Mouse (Mus musculus) hindbrain, embryonic 15.5 days (tissue): ENCODE data around the gene Tbx20. TPM values are rescaled to one million over a fixed set of nuclear protein-coding genes. Genes with fewer than 3 reads are reported as not detected.

Experiments
- ATAC-seq: fragments of 200-750 bp; cut with Nextera tagmentation; 2 replicates; pipeline ENCODE4 v1.8.0; 2017; ENCODE audit warnings: low read depth, moderate number of reproducible peaks, moderate TSS enrichment; ENCODE audit not compliant: low FRiP score
- H3K27ac ChIP-seq: fragments of 300-500 bp; sonication (generic); replicated peaks from 2 replicates; pipeline ENCODE4 v1.5.1; 2015; ENCODE audit warnings: mild to moderate bottlenecking, inconsistent platforms
- H3K27me3 ChIP-seq: fragments of 300-500 bp; sonication (generic); 2 replicates; pipeline ENCODE4 v1.6.1; 2015; ENCODE audit warnings: control low read depth, inconsistent platforms
- H3K36me3 ChIP-seq: fragments of 300-500 bp; sonication (generic); 2 replicates; pipeline ENCODE4 v1.6.1; 2015; ENCODE audit warnings: control low read depth, inconsistent platforms
- H3K4me1 ChIP-seq: fragments of 300-500 bp; sonication (generic); replicated peaks from 2 replicates; pipeline ENCODE4 v1.6.1; 2015; ENCODE audit warnings: control low read depth, inconsistent platforms
- H3K4me2 ChIP-seq: fragments of 300-500 bp; sonication (generic); 2 replicates; pipeline ENCODE4 v1.6.1; 2015; ENCODE audit warnings: moderate library complexity, mild to moderate bottlenecking, inconsistent platforms
- H3K4me3 ChIP-seq: fragments of 300-500 bp; sonication (generic); 2 replicates; pipeline ENCODE4 v1.5.1; 2015; ENCODE audit warnings: mild to moderate bottlenecking, inconsistent platforms
- H3K9ac ChIP-seq: fragments of 300-500 bp; sonication (generic); 2 replicates; pipeline ENCODE4 v1.6.1; 2015; ENCODE audit warnings: inconsistent platforms
- H3K9me3 ChIP-seq: fragments of 300-500 bp; sonication (generic); 2 replicates; pipeline ENCODE4 v1.6.1; 2016; ENCODE audit warnings: control low read depth, inconsistent platforms
- WGBS: fragments of 180-500 bp; shearing (Covaris S2); methylation state at CpG from one replicate; pipeline ENCODE4 v1.1.7; 2015; 5-methylcytosine and 5-hydroxymethylcytosine counted together
- polyA plus RNA-seq: library from polyadenylated mRNA; unstranded; fragments of >200 nt; fragmentation: Nextera tagmentation; extraction: Ambion mirVana; gene quantifications from 2 replicates; pipeline ENCODE4 v1.2.1, GENCODE M21; 2015

Tbx20 gene
- polyA plus RNA-seq, 1 experiment from 2014 or later, result 0.61 TPM

- Histone ChIP-seq H3K4me2 (no peak overlapping the region), H3K36me3 (no peaks in the 10 kb centered on the region), H3K27ac (no peak overlapping the region), H3K4me1 (peaks cover 26% of the 10 kb centered on the region), H3K9me3 (no peaks in the 10 kb centered on the region), H3K4me3 (no peak overlapping the region), H3K9ac (no peak overlapping the region), H3K27me3 (peaks cover 90% of the 10 kb centered on the region)
- no peak for ATAC-seq
- under 1% methylated on average over 9 of the region's 9 CpGs for WGBS
These were observed 2.4 kb upstream of the Tbx20 start for GRCm38 (mm10) chr9:24776487-24776886.

GRCm38 (mm10) chr9:24775567-24775966 is 1.5 kb upstream of the Tbx20 start:
- Histone ChIP-seq H3K27ac (no peak overlapping the region), H3K27me3 (peaks cover 90% of the 10 kb centered on the region), H3K4me2 (no peak overlapping the region), H3K36me3 (no peaks in the 10 kb centered on the region), H3K9ac (no peak overlapping the region), H3K4me3 (no peak overlapping the region), H3K9me3 (no peaks in the 10 kb centered on the region), H3K4me1 (peaks cover 19% of the 10 kb centered on the region)
- no peak for ATAC-seq
- WGBS, result 0% methylated on average over 1 of the region's 1 CpGs

GRCm38 (mm10) chr9:24775001-24775400 is 898 bp upstream of the Tbx20 start:
- no peak overlapping the region for H3K4me3 ChIP-seq
- H3K9ac ChIP-seq, result no peak overlapping the region
- peaks cover 21% of the 10 kb centered on the region for H3K4me1 ChIP-seq
- H3K36me3 ChIP-seq, result no peaks in the 10 kb centered on the region
- H3K4me2 ChIP-seq, result no peak overlapping the region
- WGBS, result 2% methylated on average over 9 of the region's 9 CpGs
- H3K27me3 ChIP-seq, result peaks cover 90% of the 10 kb centered on the region
- no peak overlapping the region for H3K27ac ChIP-seq
- no peak for ATAC-seq
- H3K9me3 ChIP-seq, result no peaks in the 10 kb centered on the region

- WGBS, result 2% methylated on average over 19 of the region's 19 CpGs
- Histone ChIP-seq H3K4me2 (peak overlapping the region; percentile 41), H3K36me3 (no peaks in the 10 kb centered on the region), H3K4me3 (peak overlapping the region; percentile 23), H3K4me1 (peaks cover 23% of the 10 kb centered on the region), H3K9me3 (no peaks in the 10 kb centered on the region), H3K9ac (no peak overlapping the region), H3K27me3 (peaks cover 86% of the 10 kb centered on the region), H3K27ac (no peak overlapping the region)
- no peak for ATAC-seq
These were observed 434 bp downstream of the Tbx20 start for GRCm38 (mm10) chr9:24773669-24774068.

- H3K4me1 ChIP-seq, result peaks cover 23% of the 10 kb centered on the region
- H3K4me3 ChIP-seq, result no peak overlapping the region
- no peak overlapping the region for H3K27ac ChIP-seq
- no peak for ATAC-seq
- H3K4me2 ChIP-seq, result no peak overlapping the region
- WGBS, result 4% methylated on average over 9 of the region's 9 CpGs
- H3K27me3 ChIP-seq, result peaks cover 87% of the 10 kb centered on the region
- H3K9ac ChIP-seq, result no peak overlapping the region
- H3K36me3 ChIP-seq, result no peaks in the 10 kb centered on the region
- no peaks in the 10 kb centered on the region for H3K9me3 ChIP-seq
These were observed 932 bp downstream of the Tbx20 start for GRCm38 (mm10) chr9:24773171-24773570.

- Histone ChIP-seq H3K9me3 (no peaks in the 10 kb centered on the region), H3K27ac (no peak overlapping the region), H3K27me3 (peaks cover 86% of the 10 kb centered on the region), H3K9ac (no peak overlapping the region), H3K36me3 (no peaks in the 10 kb centered on the region), H3K4me3 (no peak overlapping the region), H3K4me2 (no peak overlapping the region), H3K4me1 (peaks cover 19% of the 10 kb centered on the region)
- ATAC-seq, result no peak
- 6% methylated on average over 9 of the region's 9 CpGs for WGBS
These were observed 1.5 kb downstream of the Tbx20 start for GRCm38 (mm10) chr9:24772431-24773120.

- 15% methylated on average over 4 of the region's 4 CpGs for WGBS
- H3K4me1 ChIP-seq, result peaks cover 15% of the 10 kb centered on the region
- H3K9ac ChIP-seq, result no peak overlapping the region
- H3K27ac ChIP-seq, result no peak overlapping the region
- ATAC-seq, result no peak
- no peak overlapping the region for H3K4me2 ChIP-seq
- peaks cover 81% of the 10 kb centered on the region for H3K27me3 ChIP-seq
- no peak overlapping the region for H3K4me3 ChIP-seq
- H3K9me3 ChIP-seq, result no peaks in the 10 kb centered on the region
- H3K36me3 ChIP-seq, result no peaks in the 10 kb centered on the region
These were observed 2.4 kb downstream of the Tbx20 start for GRCm38 (mm10) chr9:24771713-24772112.

GRCm38 (mm10) chr9:24770941-24771405 is 3.1 kb downstream of the Tbx20 start:
- Histone ChIP-seq H3K9ac (no peak overlapping the region), H3K27me3 (peaks cover 78% of the 10 kb centered on the region), H3K9me3 (no peaks in the 10 kb centered on the region), H3K4me3 (no peak overlapping the region), H3K4me2 (no peak overlapping the region), H3K27ac (no peak overlapping the region), H3K4me1 (peaks cover 15% of the 10 kb centered on the region), H3K36me3 (no peaks in the 10 kb centered on the region)
- ATAC-seq, result no peak
- 4% methylated on average over 8 of the region's 8 CpGs for WGBS

GRCm38 (mm10) chr9:24770149-24770940 is 3.8 kb downstream of the Tbx20 start:
- under 1% methylated on average over 41 of the region's 41 CpGs for WGBS
- no peak for ATAC-seq
- Histone ChIP-seq H3K9ac (no peak overlapping the region), H3K36me3 (no peaks in the 10 kb centered on the region), H3K4me1 (peaks cover 15% of the 10 kb centered on the region), H3K27me3 (peaks cover 79% of the 10 kb centered on the region), H3K27ac (no peak overlapping the region), H3K4me2 (peak overlapping the region; percentile 31), H3K9me3 (no peaks in the 10 kb centered on the region), H3K4me3 (0 out of 2 replicates have a peak overlapping the region, but pooled peaks have one; percentile 9)

GRCm38 (mm10) chr9:24769611-24770010 is 4.5 kb downstream of the Tbx20 start:
- 5% methylated on average over 9 of the region's 9 CpGs for WGBS
- H3K9ac ChIP-seq, result no peak overlapping the region
- ATAC-seq, result no peak
- peaks cover 15% of the 10 kb centered on the region for H3K4me1 ChIP-seq
- no peaks in the 10 kb centered on the region for H3K36me3 ChIP-seq
- no peak overlapping the region for H3K4me2 ChIP-seq
- H3K27ac ChIP-seq, result no peak overlapping the region
- no peaks in the 10 kb centered on the region for H3K9me3 ChIP-seq
- H3K4me3 ChIP-seq, result no peak overlapping the region
- peaks cover 77% of the 10 kb centered on the region for H3K27me3 ChIP-seq

- 43% methylated on average over 3 of the region's 3 CpGs for WGBS
- no peak overlapping the region for H3K27ac ChIP-seq
- ATAC-seq, result no peak
- no peak overlapping the region for H3K9ac ChIP-seq
- no peaks in the 10 kb centered on the region for H3K9me3 ChIP-seq
- H3K4me2 ChIP-seq, result no peak overlapping the region
- H3K4me1 ChIP-seq, result peaks cover 6% of the 10 kb centered on the region; the same call in 1 of the 2 replicates
- H3K4me3 ChIP-seq, result no peak overlapping the region
- peaks cover 68% of the 10 kb centered on the region for H3K27me3 ChIP-seq
- H3K36me3 ChIP-seq, result no peaks in the 10 kb centered on the region
These were observed 7.0 kb downstream of the Tbx20 start for GRCm38 (mm10) chr9:24767056-24767455.

- H3K27me3 ChIP-seq, result peaks cover 53% of the 10 kb centered on the region
- no peak overlapping the region for H3K4me2 ChIP-seq
- H3K9ac ChIP-seq, result no peak overlapping the region
- H3K9me3 ChIP-seq, result no peaks in the 10 kb centered on the region
- WGBS, result 48% methylated on average over 4 of the region's 4 CpGs
- no peak for ATAC-seq
- H3K27ac ChIP-seq, result no peak overlapping the region
- no peaks in the 10 kb centered on the region for H3K36me3 ChIP-seq
- peaks cover 6% of the 10 kb centered on the region; the same call in 1 of the 2 replicates for H3K4me1 ChIP-seq
- H3K4me3 ChIP-seq, result no peak overlapping the region
These were observed 8.5 kb downstream of the Tbx20 start for GRCm38 (mm10) chr9:24765572-24765971.
